Mouse (Mus musculus) ES-Bruce4 (cell line): Measurements from ENCODE around the gene Cept1. TPM values are rescaled to one million over a fixed set of nuclear protein-coding genes. Genes with fewer than 3 reads are reported as not detected.
"Not testable (repeated sequence)": the region's sequence is repeated elsewhere in the genome, so short reads cannot be mapped to it uniquely, and the experiment has no call there.

Source experiments
- H3K27ac ChIP-seq: 2 replicates; pipeline ENCODE4 v1.5.1; 2012; ENCODE audit warnings: low read length, inconsistent platforms; ENCODE audit not compliant: insufficient read depth
- H3K27me3 ChIP-seq: 2 replicates; pipeline ENCODE4 v1.6.1; 2012; ENCODE audit warnings: mild to moderate bottlenecking, low read length, inconsistent platforms; ENCODE audit not compliant: control insufficient read depth, poor library complexity, insufficient read depth, severe bottlenecking
- H3K36me3 ChIP-seq: 2 replicates; pipeline ENCODE4 v1.6.1; 2012; ENCODE audit warnings: inconsistent platforms, mild to moderate bottlenecking, low read length, moderate library complexity; ENCODE audit not compliant: control insufficient read depth, poor library complexity, insufficient read depth, severe bottlenecking
- H3K4me1 ChIP-seq: one replicate; pipeline ENCODE4 v1.8.1; 2011; ENCODE audit warnings: low read length; ENCODE audit not compliant: control insufficient read depth, insufficient read depth
- H3K4me3 ChIP-seq: 2 replicates; pipeline ENCODE4 v1.5.1; 2011; ENCODE audit warnings: low read depth, mild to moderate bottlenecking, low read length
- H3K9ac ChIP-seq: 2 replicates; pipeline ENCODE4 v1.6.1; 2012; ENCODE audit warnings: low read depth, mild to moderate bottlenecking, inconsistent platforms; ENCODE audit not compliant: poor library complexity, severe bottlenecking
- H3K9me3 ChIP-seq: replicated peaks from 2 replicates; pipeline ENCODE4 v1.6.1; 2012; ENCODE audit warnings: mild to moderate bottlenecking, low read length, inconsistent platforms; ENCODE audit not compliant: control insufficient read depth, poor library complexity, insufficient read depth, severe bottlenecking
- CTCF ChIP-seq: IDR thresholded peaks from one replicate; pipeline ENCODE4 v1.8.1; 2011; ENCODE audit warnings: low read depth, low read length
- EP300 ChIP-seq: IDR thresholded peaks from 2 replicates; pipeline ENCODE4 v1.6.1; 2011; ENCODE audit warnings: low read depth, low read length; ENCODE audit not compliant: insufficient read depth
- POLR2A ChIP-seq: IDR thresholded peaks from one replicate; pipeline ENCODE4 v1.8.1; 2011; ENCODE audit warnings: low read length; ENCODE audit not compliant: insufficient read depth
- polyA plus RNA-seq: library from polyadenylated mRNA; stranded (reverse); fragments of >200 nt; gene quantifications from 2 replicates; pipeline ENCODE4 v1.2.4, GENCODE M21; 2011; ENCODE audit warnings: low read depth; ENCODE audit not compliant: missing spikeins, insufficient read depth, insufficient read length

Cept1 gene
- polyA plus RNA-seq, result 49.6 and 53.9 TPM in 2 replicates

GRCm38 (mm10) chr3:106547171-106547923 is at the start of gene Cept1, which contains the start of gene Dram2:
Gene Cept1 (minus strand): TSS chr3:106547802.
Gene Dram2 (plus strand): TSS chr3:106547798.
- Histone ChIP-seq H3K27ac (peak within 1 kb of the TSS; percentile 95), H3K4me3 (peak within 1 kb of the TSS; percentile 97)
- TF ChIP-seq EP300 (no peak), CTCF (no peak), POLR2A (peak; percentile 23)

GRCm38 (mm10) chr3:106593631-106594030 is 46.0 kb upstream of the Cept1 start:
- not testable (repeated sequence) for H3K9ac ChIP-seq, H3K9me3 ChIP-seq, H3K36me3 ChIP-seq, H3K4me3 ChIP-seq, H3K27ac ChIP-seq, H3K4me1 ChIP-seq, H3K27me3 ChIP-seq

More at GRCm38 (mm10) chr3:106547171-106547923, at the start of gene Cept1, which contains the start of gene Dram2:
- Histone ChIP-seq H3K9me3 (no peaks in the 10 kb centered on the region), H3K27me3 (no peaks in the 10 kb centered on the region), H3K4me1 (no peaks in the 10 kb centered on the region), H3K36me3 (no peaks in the 10 kb centered on the region; the same call in 1 of the 2 replicates), H3K9ac (peak within 1 kb of the TSS; percentile 98)

GRCm38 (mm10) chr3:106579296-106579695 is 31.7 kb upstream of the Cept1 start:
- H3K27ac ChIP-seq, result no peak overlapping the region
- H3K9ac ChIP-seq, result no peak overlapping the region
- no peaks in the 10 kb centered on the region for H3K27me3 ChIP-seq
- TF ChIP-seq CTCF (no peak), EP300 (no peak), POLR2A (no peak)
- no peaks in the 10 kb centered on the region for H3K4me1 ChIP-seq
- H3K9me3 ChIP-seq, result no peaks in the 10 kb centered on the region; the same call in 1 of the 2 replicates
- no peak overlapping the region for H3K4me3 ChIP-seq
- no peaks in the 10 kb centered on the region for H3K36me3 ChIP-seq

DNA sequence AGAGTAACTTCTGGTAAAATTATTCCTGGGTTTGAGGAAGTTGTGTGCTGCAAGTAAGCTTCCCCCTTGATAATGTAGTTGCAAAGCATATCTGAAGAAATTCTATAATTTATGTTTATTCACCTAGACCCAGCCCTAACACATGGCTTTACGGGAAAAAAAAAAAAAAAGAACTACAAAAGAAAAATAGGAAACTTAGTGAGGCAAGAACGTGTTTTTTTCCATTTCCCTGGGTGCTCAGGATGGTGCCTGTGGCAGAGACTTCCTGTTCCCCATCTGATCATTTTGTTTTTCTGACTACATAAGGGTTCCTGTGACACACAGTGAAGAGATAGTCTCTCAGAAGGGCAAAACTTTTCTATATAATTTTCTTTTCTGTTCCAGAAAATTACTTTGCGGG is 25.6 kb upstream of the Cept1 start:
- Histone ChIP-seq H3K27me3 (no peaks in the 10 kb centered on the region), H3K9me3 (no peaks in the 10 kb centered on the region), H3K36me3 (no peaks in the 10 kb centered on the region), H3K4me1 (no peaks in the 10 kb centered on the region), H3K27ac (no peak overlapping the region), H3K9ac (no peak overlapping the region), H3K4me3 (no peak overlapping the region)
- TF ChIP-seq EP300, result no peak
- TF ChIP-seq POLR2A, result no peak

GRCm38 (mm10) chr3:106565876-106566275 is 18.3 kb upstream of the Cept1 start:
- no peak overlapping the region for H3K4me3 ChIP-seq
- H3K4me1 ChIP-seq, result no peaks in the 10 kb centered on the region
- H3K27me3 ChIP-seq, result no peaks in the 10 kb centered on the region
- H3K36me3 ChIP-seq, result no peaks in the 10 kb centered on the region
- H3K9me3 ChIP-seq, result no peaks in the 10 kb centered on the region; the same call in 1 of the 2 replicates
- no peak overlapping the region for H3K27ac ChIP-seq
- TF ChIP-seq CTCF, result no peak
- TF ChIP-seq EP300, result no peak
- TF ChIP-seq POLR2A, result no peak
- no peak overlapping the region for H3K9ac ChIP-seq

DNA sequence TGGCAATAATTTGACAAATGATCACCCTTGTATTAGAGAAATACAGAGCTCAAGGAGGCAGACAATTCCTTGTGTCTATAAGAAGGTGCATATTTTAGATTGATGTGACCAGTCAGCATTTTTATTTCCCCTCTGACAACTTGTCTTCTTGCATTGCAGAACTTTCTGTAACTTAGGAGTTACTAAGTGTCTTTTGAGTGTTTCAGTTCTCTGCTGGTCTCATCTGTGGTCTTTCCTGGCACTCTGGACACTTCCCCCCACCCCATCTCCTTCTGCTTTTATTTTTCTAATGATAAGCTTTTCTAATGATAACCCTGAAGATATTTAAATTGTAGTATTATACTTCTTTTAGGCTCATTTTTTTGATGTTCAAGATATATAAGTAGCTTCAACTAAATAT is 10.7 kb upstream of the Cept1 start:
- Histone ChIP-seq H3K4me1 (peaks cover 2% of the 10 kb centered on the region), H3K9ac (no peak overlapping the region), H3K9me3 (no peaks in the 10 kb centered on the region; the same call in 1 of the 2 replicates), H3K36me3 (peaks cover 3% of the 10 kb centered on the region; the same call in 1 of the 2 replicates), H3K27me3 (no peaks in the 10 kb centered on the region), H3K4me3 (no peak overlapping the region), H3K27ac (no peak overlapping the region)
- TF ChIP-seq CTCF (no peak), POLR2A (no peak), EP300 (no peak)
